Mouse (Mus musculus): Measurements from ENCODE around the gene Rtn4rl1. TPM values are rescaled to one million over a fixed set of nuclear protein-coding genes. Genes with fewer than 3 reads are reported as not detected.

Rtn4rl1 gene
- polyA plus RNA-seq, 1 experiment from 2014 or later, result 2.3 TPM

DNA sequence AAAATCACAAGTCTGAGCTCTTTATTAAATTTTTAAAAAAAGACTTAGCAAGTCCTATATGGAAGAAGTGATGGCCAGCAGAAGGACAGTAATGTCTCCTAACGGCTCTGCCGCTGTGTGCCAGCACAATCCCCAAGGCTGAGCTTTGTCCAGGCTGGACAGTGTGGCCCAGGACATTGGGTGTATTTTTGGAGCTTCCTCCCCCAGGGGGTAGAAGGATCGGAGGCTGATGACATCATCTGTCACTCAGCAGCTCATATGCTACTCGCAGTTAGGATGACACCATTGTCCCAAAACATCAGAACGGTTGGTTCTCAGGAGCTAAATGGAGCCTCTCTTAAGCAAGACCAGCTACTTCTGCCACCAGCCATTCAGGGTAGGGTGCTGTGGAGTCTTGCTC is 74.9 kb downstream of the Rtn4rl1 start:
- 0 out of 2 replicates have a peak, but pooled peaks cover 6% of the 10 kb centered on the region for H3K27me3 ChIP-seq (ENCODE audit: low read depth, poor library complexity, severe bottlenecking)
- no peak overlapping the region for H3K4me3 ChIP-seq
- H3K36me3 ChIP-seq, result no peaks in the 10 kb centered on the region
- no peak for DNase-seq (ENCODE audit: low spot score)
- 78% methylated on average over 5 of the region's 5 CpGs for WGBS
- H3K27ac ChIP-seq (replicated peaks), result no peak overlapping the region
- peaks cover 62% of the 10 kb centered on the region for H3K4me1 ChIP-seq
- H3K9me3 ChIP-seq (replicated peaks), result no peaks in the 10 kb centered on the region

DNA sequence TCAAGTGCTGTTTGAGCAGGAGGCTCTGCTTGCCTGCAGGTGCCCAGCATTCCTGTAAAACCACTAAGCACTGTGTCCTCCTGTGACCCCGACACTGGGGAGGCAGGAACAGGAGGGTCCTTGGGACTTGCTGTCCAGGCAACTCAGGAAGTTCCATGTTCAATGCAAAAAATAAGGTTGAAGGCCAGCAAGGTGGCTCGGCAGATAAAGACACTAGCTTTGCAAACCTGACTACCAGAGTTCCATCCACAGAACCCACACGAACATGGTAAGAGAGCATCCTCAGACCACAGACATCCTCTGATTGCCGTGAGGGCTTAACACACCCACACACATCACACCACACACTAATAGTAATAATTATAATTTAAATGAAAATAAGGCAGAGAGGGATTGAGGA is 75.6 kb downstream of the Rtn4rl1 start:
- 0 out of 2 replicates have a peak, but pooled peaks cover 7% of the 10 kb centered on the region for H3K27me3 ChIP-seq (ENCODE audit: low read depth, poor library complexity, severe bottlenecking)
- no peak overlapping the region for H3K4me3 ChIP-seq
- no peak overlapping the region for H3K27ac ChIP-seq (replicated peaks)
- WGBS, result 88% methylated on average over 4 of the region's 4 CpGs
- H3K9me3 ChIP-seq (replicated peaks), result no peaks in the 10 kb centered on the region
- no peaks in the 10 kb centered on the region for H3K36me3 ChIP-seq
- no peak for DNase-seq (ENCODE audit: low spot score)
- H3K4me1 ChIP-seq, result peaks cover 62% of the 10 kb centered on the region

DNA sequence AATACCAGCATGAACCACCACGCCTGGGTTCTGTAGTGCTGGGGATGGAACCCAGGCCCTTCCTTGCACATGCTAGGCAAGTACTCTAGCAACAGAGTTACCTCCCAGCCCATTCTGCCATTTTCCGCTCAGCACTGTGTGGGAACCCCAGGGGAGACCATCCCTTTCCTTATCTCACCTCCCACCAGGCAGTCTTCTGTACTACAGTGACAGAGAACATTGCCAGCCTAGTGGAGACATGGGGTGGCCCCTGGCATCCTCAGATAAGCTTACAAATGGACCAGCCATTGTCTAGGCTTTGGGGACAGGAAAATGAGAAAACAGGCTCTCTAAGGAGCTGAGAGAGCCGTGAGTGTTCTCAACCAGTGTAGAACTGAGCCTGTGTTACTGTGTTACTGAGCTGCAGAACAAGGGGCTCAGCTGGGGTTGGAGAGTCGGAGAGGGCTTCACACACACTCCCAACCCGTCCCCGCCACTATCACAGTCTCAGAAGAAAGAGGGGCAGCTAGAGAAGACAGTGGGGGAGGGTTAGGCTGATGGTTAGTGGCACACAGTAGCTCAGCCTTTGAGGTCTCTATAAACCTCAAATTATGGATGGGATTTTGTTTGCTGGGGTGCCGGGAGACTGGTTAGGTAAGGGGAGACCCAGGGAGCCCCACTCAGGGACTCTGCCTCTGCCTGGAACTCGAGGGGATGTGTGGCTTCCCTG is 76.8 kb downstream of the Rtn4rl1 start:
- Histone ChIP-seq H3K9me3 (replicated peaks) (no peaks in the 10 kb centered on the region), H3K4me1 (peaks cover 65% of the 10 kb centered on the region), H3K27me3 (ENCODE audit: low read depth, poor library complexity, severe bottlenecking) (0 out of 2 replicates have a peak, but pooled peaks cover 12% of the 10 kb centered on the region), H3K36me3 (no peaks in the 10 kb centered on the region), H3K4me3 (no peak overlapping the region), H3K27ac (replicated peaks) (peak overlapping the region; percentile 53; the same call in 1 of the 2 replicates)
- 68% methylated on average over 8 of the region's 8 CpGs for WGBS
- DNase-seq (ENCODE audit: low spot score), result no peak

DNA sequence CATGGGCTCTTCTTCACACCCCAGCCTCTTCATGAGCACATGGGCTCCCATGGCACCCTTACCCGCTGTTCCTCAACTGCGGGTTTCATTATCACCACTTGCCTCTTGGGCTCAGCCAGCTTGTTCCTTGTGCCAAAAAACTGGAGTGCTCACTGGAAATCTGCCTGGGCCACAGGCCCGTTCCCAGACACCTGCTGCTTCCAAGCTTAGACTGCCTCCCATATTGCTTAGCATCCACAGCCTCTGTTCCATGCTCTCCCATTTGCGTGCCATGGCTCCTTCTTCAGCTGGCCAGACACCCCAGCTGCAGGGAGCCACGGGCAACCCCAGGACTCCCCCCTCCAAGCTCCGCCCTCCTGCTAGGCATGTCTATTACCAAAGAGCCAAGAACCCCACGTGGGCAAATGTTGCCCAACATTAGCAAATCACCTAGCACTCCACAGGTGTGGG is 77.4 kb downstream of the Rtn4rl1 start:
- H3K4me1 ChIP-seq, result peaks cover 66% of the 10 kb centered on the region
- DNase-seq (ENCODE audit: low spot score), result no peak

DNA sequence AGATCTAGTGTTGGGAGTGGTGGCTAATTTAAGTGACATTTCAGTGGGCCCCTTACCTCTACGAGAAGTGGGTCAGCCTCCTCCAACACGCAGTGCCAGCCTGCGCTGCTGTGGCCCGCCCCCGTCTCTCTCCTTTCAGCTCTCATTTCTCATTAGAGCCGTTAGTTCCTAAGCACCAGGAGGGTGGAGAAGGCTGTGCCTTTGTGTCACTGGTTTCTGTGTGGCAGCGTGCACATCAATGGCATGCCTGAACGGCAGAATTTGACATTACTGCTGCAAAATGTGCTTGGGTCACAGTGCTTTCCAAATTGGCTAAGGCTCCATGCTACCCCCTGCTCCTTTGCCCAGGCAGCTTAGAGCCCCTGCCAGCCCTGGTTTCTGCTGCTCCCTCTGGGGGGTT is 79.9 kb downstream of the Rtn4rl1 start:
- peaks cover 65% of the 10 kb centered on the region for H3K4me1 ChIP-seq
- no peak for DNase-seq (ENCODE audit: low spot score)
- 16% methylated on average over 8 of the region's 8 CpGs for WGBS
- no peak overlapping the region for H3K4me3 ChIP-seq
- no peaks in the 10 kb centered on the region for H3K9me3 ChIP-seq (replicated peaks)
- H3K27me3 ChIP-seq (ENCODE audit: low read depth, poor library complexity, severe bottlenecking), result 0 out of 2 replicates have a peak, but pooled peaks cover 12% of the 10 kb centered on the region
- H3K36me3 ChIP-seq, result no peaks in the 10 kb centered on the region
- H3K27ac ChIP-seq (replicated peaks), result peak overlapping the region; percentile 73

More for the DNA sequence above, 77.4 kb downstream of the Rtn4rl1 start:
- Histone ChIP-seq H3K27ac (replicated peaks) (peak overlapping the region; percentile 53; the same call in 1 of the 2 replicates), H3K4me3 (no peak overlapping the region), H3K36me3 (no peaks in the 10 kb centered on the region), H3K27me3 (ENCODE audit: low read depth, poor library complexity, severe bottlenecking) (0 out of 2 replicates have a peak, but pooled peaks cover 12% of the 10 kb centered on the region), H3K9me3 (replicated peaks) (no peaks in the 10 kb centered on the region)
- 68% methylated on average over 7 of the region's 7 CpGs for WGBS

DNA sequence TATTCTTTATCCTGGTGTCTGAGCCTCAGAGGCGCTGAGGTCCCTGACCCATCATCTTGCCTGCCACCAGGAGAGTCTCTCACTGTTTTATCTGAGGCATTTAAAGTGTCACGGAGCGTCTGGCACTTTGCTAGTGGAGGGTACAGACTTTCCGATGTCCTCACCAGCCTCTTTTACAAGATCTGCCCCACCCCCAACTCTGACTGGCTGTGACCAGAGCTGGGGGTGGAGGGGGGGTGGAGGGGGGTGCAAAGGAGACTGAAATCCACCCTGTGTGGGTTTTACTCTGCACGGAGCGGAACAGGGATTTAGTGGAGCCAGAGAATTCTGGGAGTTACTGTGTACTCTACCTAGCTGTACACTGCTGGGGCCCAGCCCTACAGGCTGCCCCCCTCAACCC is 81.5 kb downstream of the Rtn4rl1 start:
- WGBS, result 20% methylated on average over 6 of the region's 6 CpGs
- H3K27me3 ChIP-seq (ENCODE audit: low read depth, poor library complexity, severe bottlenecking), result peaks cover 12% of the 10 kb centered on the region; the same call in 1 of the 2 replicates
- H3K4me3 ChIP-seq, result peak overlapping the region; percentile 27
- no peaks in the 10 kb centered on the region for H3K9me3 ChIP-seq (replicated peaks)
- no peaks in the 10 kb centered on the region for H3K36me3 ChIP-seq
- peak; percentile 53 for DNase-seq (ENCODE audit: low spot score)
- H3K4me1 ChIP-seq, result peaks cover 78% of the 10 kb centered on the region
- H3K27ac ChIP-seq (replicated peaks), result peak overlapping the region; percentile 79

DNA sequence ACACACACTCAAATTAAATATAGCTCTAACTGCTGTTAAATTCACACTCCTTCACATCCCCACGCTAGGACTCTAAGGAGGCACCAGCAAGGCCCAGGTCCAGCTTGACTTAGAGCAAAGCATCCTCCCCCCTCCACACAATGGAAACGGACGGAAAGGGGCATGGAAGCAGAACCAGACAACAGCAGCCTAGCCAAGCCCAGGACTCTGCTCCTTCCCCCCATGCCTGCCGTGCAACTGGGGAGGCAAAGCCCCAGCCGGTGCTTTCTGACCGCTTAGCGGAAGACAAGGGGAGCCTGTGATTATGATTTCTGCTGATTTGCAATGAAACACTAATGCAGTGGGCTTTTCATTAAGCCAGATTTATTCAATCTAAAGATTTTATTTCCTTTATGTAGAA is 84.5 kb downstream of the Rtn4rl1 start:
- Histone ChIP-seq H3K27me3 (ENCODE audit: low read depth, poor library complexity, severe bottlenecking) (peaks cover 37% of the 10 kb centered on the region), H3K36me3 (no peaks in the 10 kb centered on the region), H3K9me3 (replicated peaks) (no peaks in the 10 kb centered on the region), H3K4me3 (no peak overlapping the region), H3K27ac (replicated peaks) (peak overlapping the region; percentile 81), H3K4me1 (peaks cover 86% of the 10 kb centered on the region)
- DNase-seq (ENCODE audit: low spot score), result no peak
- WGBS, result 31% methylated on average over 7 of the region's 7 CpGs

DNA sequence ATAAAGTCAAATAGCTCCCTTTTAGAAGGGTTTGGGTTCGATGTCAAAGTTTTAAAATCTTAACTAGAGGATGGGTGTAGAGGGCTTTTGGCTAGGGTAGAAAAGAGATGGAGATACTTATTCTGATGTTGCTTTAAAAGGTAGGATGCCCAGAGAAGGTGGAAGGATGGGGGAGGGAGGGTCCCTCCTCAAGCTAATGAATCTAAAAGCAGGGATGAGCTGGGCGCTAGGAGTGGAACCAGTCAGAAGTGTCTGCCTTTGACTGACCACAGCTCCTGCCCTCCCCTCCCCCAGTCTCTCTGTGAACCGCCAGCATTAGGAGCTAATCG is 85.4 kb downstream of the Rtn4rl1 start:
- Histone ChIP-seq H3K27me3 (ENCODE audit: low read depth, poor library complexity, severe bottlenecking) (peaks cover 44% of the 10 kb centered on the region), H3K9me3 (replicated peaks) (no peaks in the 10 kb centered on the region), H3K27ac (replicated peaks) (peak overlapping the region; percentile 81), H3K4me3 (peak overlapping the region; percentile 47), H3K36me3 (no peaks in the 10 kb centered on the region), H3K4me1 (peaks cover 79% of the 10 kb centered on the region)
- 13% methylated on average over 4 of the region's 4 CpGs for whole genome bisulfite sequencing
- DNase-seq (ENCODE audit: low spot score), result no peak

DNA sequence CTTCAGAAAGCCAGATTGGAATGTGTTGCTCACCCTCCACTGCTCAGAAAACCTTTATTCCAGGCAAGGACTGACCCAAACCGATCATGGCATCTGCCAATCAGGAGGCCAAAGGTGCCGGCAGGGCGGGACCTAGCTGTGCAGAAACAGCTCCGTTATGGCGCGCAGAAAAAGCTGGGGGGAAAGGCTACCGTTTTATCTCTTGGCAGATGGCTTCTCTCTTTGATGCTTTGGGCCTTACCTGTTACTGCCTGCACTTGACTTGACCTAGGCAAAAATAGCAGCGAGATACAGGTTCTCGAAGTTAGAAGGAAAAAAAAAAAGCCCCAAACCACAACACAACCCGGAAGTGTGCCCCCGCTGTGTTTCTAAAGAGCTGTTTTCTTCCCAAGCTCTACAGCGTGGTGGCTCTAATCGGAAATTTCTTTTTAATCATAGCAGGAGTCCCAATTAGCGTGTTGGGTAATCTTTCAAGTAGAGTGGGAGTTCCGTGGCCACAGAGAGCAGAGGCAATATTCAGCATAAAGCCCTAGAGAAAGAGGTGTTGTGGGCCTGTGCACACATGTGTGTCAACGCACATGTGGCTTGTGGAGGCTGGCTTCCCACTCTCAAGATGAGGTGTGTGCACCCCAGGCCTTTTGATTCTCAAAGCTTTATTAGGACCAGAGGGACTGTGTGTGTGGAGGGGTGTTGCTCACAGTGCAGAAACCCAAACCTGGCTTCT is 85.9 kb downstream of the Rtn4rl1 start:
- Histone ChIP-seq H3K27me3 (ENCODE audit: low read depth, poor library complexity, severe bottlenecking) (peaks cover 44% of the 10 kb centered on the region), H3K27ac (replicated peaks) (peak overlapping the region; percentile 81)
- 6% methylated on average over 16 of the region's 16 CpGs for WGBS

DNA sequence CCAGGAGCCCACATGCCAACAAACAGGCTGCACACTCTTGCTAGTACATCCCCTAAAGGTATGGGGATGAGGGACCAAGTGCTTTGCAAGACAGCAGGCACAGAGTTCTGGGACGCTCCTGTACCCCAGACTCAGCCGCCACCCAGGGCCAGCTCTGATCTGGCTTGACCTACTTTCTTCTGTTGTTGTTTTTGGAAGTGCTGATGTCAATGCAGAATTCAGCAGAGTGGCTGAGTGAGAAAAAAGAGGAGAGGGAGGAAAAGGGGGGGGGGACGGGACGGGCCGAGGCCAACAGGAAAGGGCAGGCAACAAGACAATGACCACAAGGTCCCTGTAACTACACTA is 86.5 kb downstream of the Rtn4rl1 start:
- Histone ChIP-seq H3K27me3 (ENCODE audit: low read depth, poor library complexity, severe bottlenecking) (peaks cover 47% of the 10 kb centered on the region), H3K36me3 (no peaks in the 10 kb centered on the region), H3K4me3 (no peak overlapping the region), H3K9me3 (replicated peaks) (no peaks in the 10 kb centered on the region), H3K4me1 (peaks cover 69% of the 10 kb centered on the region), H3K27ac (replicated peaks) (peak overlapping the region; percentile 81)
- WGBS, result 19% methylated on average over 5 of the region's 5 CpGs
- DNase-seq (ENCODE audit: low spot score), result no peak

More for the DNA sequence above, 85.9 kb downstream of the Rtn4rl1 start:
- Histone ChIP-seq H3K4me1 (peaks cover 75% of the 10 kb centered on the region), H3K36me3 (no peaks in the 10 kb centered on the region), H3K9me3 (replicated peaks) (no peaks in the 10 kb centered on the region), H3K4me3 (peak overlapping the region; percentile 47)
- DNase-seq (ENCODE audit: low spot score), result peak; percentile 84

DNA sequence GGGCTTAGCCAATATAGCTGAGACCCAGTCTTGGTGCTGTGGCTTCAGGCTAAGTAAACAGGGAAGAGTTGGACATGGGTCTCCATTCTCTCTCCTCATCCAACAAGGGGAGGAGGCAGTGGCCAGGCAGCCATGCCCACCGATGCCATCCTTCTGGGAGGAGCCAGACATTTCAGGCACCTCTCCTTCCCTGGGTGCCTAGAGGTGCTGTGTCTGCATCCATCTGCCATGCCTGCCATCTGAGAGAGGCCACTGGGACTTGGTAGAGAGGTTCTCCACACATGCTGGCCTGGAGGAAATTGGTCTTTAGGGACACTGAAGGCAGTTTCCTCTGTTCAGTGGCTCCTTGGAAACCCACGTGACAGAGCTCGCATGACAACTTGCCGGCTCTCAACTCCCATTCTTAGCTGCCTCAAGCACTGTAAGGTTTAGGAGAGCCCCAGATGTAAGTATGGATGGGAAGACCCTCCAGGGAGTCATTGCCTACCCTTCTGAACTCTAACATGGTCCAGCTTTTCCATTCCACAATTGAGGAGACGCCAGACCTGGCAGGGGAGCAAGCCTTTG is 86.9 kb downstream of the Rtn4rl1 start:
- Histone ChIP-seq H3K36me3 (no peaks in the 10 kb centered on the region), H3K4me3 (no peak overlapping the region), H3K27me3 (ENCODE audit: low read depth, poor library complexity, severe bottlenecking) (peaks cover 49% of the 10 kb centered on the region), H3K4me1 (peaks cover 65% of the 10 kb centered on the region), H3K27ac (replicated peaks) (peak overlapping the region; percentile 81), H3K9me3 (replicated peaks) (no peaks in the 10 kb centered on the region)
- DNase-seq (ENCODE audit: low spot score), result no peak
- WGBS, result 42% methylated on average over 5 of the region's 5 CpGs

DNA sequence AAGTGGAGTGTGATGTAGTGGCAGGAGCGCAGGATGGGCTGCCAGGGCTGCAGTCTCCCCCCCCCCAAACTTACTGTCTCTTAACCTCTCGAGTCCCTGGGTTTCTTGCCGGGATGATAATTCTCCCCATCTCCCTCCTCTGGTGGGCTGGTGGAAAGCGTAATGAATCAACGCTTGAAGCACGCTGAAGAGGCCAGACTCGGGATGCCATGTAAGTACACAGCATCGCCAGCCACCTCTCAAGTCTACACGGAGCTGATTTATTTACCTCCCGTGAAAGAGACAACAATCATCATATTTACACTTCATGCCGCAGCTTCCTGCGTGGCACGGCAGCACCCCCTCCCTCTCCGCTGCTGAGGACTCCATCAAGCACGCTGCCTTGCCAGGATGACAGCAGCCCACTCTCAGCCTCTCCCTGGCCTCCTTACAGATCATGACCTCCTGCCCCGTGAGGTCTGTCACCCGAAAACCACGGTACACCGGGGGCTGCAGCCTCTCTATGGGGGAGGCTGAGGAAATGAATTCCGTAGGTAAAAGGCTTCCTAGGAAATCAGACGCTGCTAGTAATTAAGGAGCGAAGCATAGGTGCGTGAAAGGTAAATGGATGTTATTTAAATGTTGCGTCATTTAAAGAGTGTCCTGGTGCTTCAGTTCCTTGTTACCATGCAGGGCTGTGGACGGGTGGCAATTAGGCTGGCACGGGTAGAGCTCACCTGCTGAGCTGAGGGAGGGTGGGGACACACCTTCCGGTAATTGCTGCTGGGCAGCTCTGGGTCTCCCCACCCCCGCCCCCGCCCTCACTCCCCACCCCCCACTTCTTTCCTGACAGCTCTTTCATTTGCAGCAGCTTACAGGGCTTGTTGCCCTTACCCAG is 88.0 kb downstream of the Rtn4rl1 start:
- Histone ChIP-seq H3K4me3 (peak overlapping the region; percentile 35), H3K27ac (replicated peaks) (no peak overlapping the region; the same call in 1 of the 2 replicates), H3K27me3 (ENCODE audit: low read depth, poor library complexity, severe bottlenecking) (peaks cover 49% of the 10 kb centered on the region), H3K9me3 (replicated peaks) (no peaks in the 10 kb centered on the region), H3K4me1 (peaks cover 56% of the 10 kb centered on the region), H3K36me3 (no peaks in the 10 kb centered on the region)
- 7% methylated on average over 29 of the region's 29 CpGs for WGBS
- no peak for DNase-seq (ENCODE audit: low spot score)
